Mouse (Mus musculus): ENCODE measurements at regions not wholly inside any gene's neighbourhood (a gene's known extent, or its start where the extent isn't known, plus 50 kb on each side); places are given as distances from the start of the nearest gene placed in this dataset.

DNA sequence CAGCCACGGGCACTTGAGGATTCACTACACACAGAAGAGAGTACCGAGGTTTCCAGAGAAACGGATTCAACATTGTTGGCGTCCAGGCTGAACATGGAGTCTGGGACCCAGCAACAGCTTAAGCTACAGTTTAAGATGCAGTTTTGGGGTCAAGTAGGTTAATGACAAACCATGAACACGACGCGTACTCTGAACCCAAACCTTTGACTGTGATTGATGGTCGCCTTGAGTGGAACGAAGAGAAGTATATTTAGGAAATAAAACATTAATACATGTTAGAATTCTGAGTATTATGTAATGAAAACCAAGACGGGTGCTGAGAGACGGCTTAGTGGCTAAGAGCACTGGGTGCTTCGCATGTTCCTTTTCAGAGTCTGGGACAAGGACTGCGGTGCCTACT, 124.3 kb upstream of the Sash1 start:
- TF ChIP-seq POLR2A (IDR thresholded peaks at IDR 0.05; ENCODE audit: insufficient read length, low read depth) (no peak), POLR2AphosphoS2 (IDR thresholded peaks at IDR 0.05; ENCODE audit: insufficient read length, low read depth) (no peak), MAX (IDR thresholded peaks at IDR 0.05; ENCODE audit: low read depth) (no peak), MYOD1 (IDR thresholded peaks at IDR 0.05; ENCODE audit: control insufficient read depth in 1 of 3, insufficient read length in 2 of 3, low read depth in 2 of 3) (no peak)
